Mouse (Mus musculus) MEL (cell line): Measurements from ENCODE around the gene Ccdc88c. TPM values are rescaled to one million over a fixed set of nuclear protein-coding genes. Genes with fewer than 3 reads are reported as not detected.

Experiments
- DNase-seq: peaks from one replicate; pipeline ENCODE4 v3.0.0; 2011; ENCODE audit warnings: low read depth, low spot score
- H3K27ac ChIP-seq: 2 replicates; pipeline ENCODE4 v1.5.1; 2012; ENCODE audit warnings: low read depth, mild to moderate bottlenecking, control low read depth, low read length, moderate library complexity; ENCODE audit not compliant: control insufficient read depth
- H3K27me3 ChIP-seq, 2 experiments: fragments of 150-350 bp in 1 of 2; sonication (generic) in 1 of 2; 2 replicates each; pipeline ENCODE4 v1.6.1; 2012; ENCODE audit warnings: low read length in 2 of 2, mild to moderate bottlenecking in 2 of 2, improper control_type of control experiment in 1 of 2, moderate library complexity in 1 of 2; ENCODE audit not compliant: insufficient read depth in 2 of 2, control insufficient read depth in 1 of 2
- H3K36me3 ChIP-seq, 2 experiments: 2 replicates each; pipeline ENCODE4 v1.6.1; 2012 to 2014; ENCODE audit warnings: low read length in 2 of 2, improper control_type of control experiment in 1 of 2, inconsistent platforms in 1 of 2, mild to moderate bottlenecking in 1 of 2; ENCODE audit not compliant: insufficient read depth in 2 of 2, control insufficient read depth in 1 of 2
- H3K4me1 ChIP-seq, 2 experiments: fragments of 150-350 bp in 1 of 2; sonication (generic) in 1 of 2; 2 replicates each; pipeline ENCODE4 v1.6.1; 2012; ENCODE audit warnings: low read length in 2 of 2, improper control_type of control experiment in 1 of 2, mild to moderate bottlenecking in 1 of 2; ENCODE audit not compliant: insufficient read depth in 2 of 2, control insufficient read depth in 1 of 2
- H3K4me3 ChIP-seq, 2 experiments: fragments of 150-350 bp in 1 of 2; sonication (generic) in 1 of 2; 2 replicates each; pipeline ENCODE4 v1.5.1; 2012; ENCODE audit warnings: low read depth in 2 of 2, low read length in 2 of 2, mild to moderate bottlenecking in 2 of 2, moderate library complexity in 2 of 2, control low read depth in 1 of 2, improper control_type of control experiment in 1 of 2; ENCODE audit not compliant: control insufficient read depth in 1 of 2, insufficient read depth in 1 of 2
- H3K79me2 ChIP-seq: 2 replicates; pipeline ENCODE4 v1.6.1; 2012; ENCODE audit warnings: mild to moderate bottlenecking, low read length, moderate library complexity; ENCODE audit not compliant: control insufficient read depth, poor library complexity, insufficient read depth
- H3K9ac ChIP-seq: 2 replicates; pipeline ENCODE4 v1.6.1; 2012; ENCODE audit warnings: low read depth, mild to moderate bottlenecking, control low read depth, low read length, moderate library complexity; ENCODE audit not compliant: control insufficient read depth, poor library complexity, severe bottlenecking
- H3K9me3 ChIP-seq: fragments of 150-350 bp; sonication (generic); replicated peaks from 2 replicates; pipeline ENCODE4 v1.6.1; 2012; ENCODE audit warnings: mild to moderate bottlenecking, low read length, improper control_type of control experiment, moderate library complexity; ENCODE audit not compliant: insufficient read depth
- EP300 ChIP-seq, 2 experiments: IDR thresholded peaks; 2 replicates each; pipeline ENCODE4 v1.6.1; 2011; ENCODE audit warnings: improper control_type of control experiment in 2 of 2, low read length in 2 of 2, low read depth in 1 of 2, mild to moderate bottlenecking in 1 of 2
- ETS1 ChIP-seq: IDR thresholded peaks from 2 replicates; pipeline ENCODE4 v1.6.1; 2012; ENCODE audit warnings: low read depth, mild to moderate bottlenecking, inconsistent platforms, low read length, improper control_type of control experiment, moderate library complexity
- GABPA ChIP-seq: IDR thresholded peaks from 2 replicates; pipeline ENCODE4 v1.6.1; 2012; ENCODE audit warnings: low read depth, mild to moderate bottlenecking, inconsistent platforms, low read length, improper control_type of control experiment, moderate library complexity
- GATA1 ChIP-seq: IDR thresholded peaks from 2 replicates; pipeline ENCODE4 v1.6.1; 2011; ENCODE audit warnings: low read depth, low read length, improper control_type of control experiment
- MXI1 ChIP-seq: IDR thresholded peaks from 2 replicates; pipeline ENCODE4 v1.6.1; 2011; ENCODE audit warnings: mild to moderate bottlenecking, low read depth, low read length, improper control_type of control experiment
- NELFE ChIP-seq: IDR thresholded peaks from 2 replicates; pipeline ENCODE4 v1.6.1; 2011; ENCODE audit warnings: low read depth, low read length, improper control_type of control experiment
- POLR2AphosphoS2 ChIP-seq: IDR thresholded peaks from 2 replicates; pipeline ENCODE4 v1.6.1; 2011; ENCODE audit warnings: low read length, improper control_type of control experiment
- RCOR1 ChIP-seq: IDR thresholded peaks from 2 replicates; pipeline ENCODE4 v1.6.1; 2012; ENCODE audit warnings: low read depth, mild to moderate bottlenecking, inconsistent platforms, low read length, improper control_type of control experiment
- SIN3A ChIP-seq: IDR thresholded peaks from 2 replicates; pipeline ENCODE4 v1.6.1; 2012; ENCODE audit warnings: low read length, improper control_type of control experiment, inconsistent platforms
- TAL1 ChIP-seq: IDR thresholded peaks from 2 replicates; pipeline ENCODE4 v1.6.1; 2012; ENCODE audit warnings: mild to moderate bottlenecking, inconsistent platforms, low read length, moderate library complexity, mixed read lengths
- TCF12 ChIP-seq: IDR thresholded peaks from 2 replicates; pipeline ENCODE4 v1.6.1; 2014; ENCODE audit warnings: low read depth, mild to moderate bottlenecking, inconsistent platforms, low read length, improper control_type of control experiment, moderate library complexity
- USF1 ChIP-seq: IDR thresholded peaks from 2 replicates; pipeline ENCODE4 v1.6.1; 2014; ENCODE audit warnings: low read depth, mild to moderate bottlenecking, inconsistent platforms, low read length, improper control_type of control experiment, moderate library complexity
- USF2 ChIP-seq, 2 experiments: IDR thresholded peaks; 2 replicates each; pipeline ENCODE4 v1.6.1; 2011 to 2012; ENCODE audit warnings: improper control_type of control experiment in 2 of 2, low read length in 2 of 2, borderline replicate concordance in 1 of 2, inconsistent platforms in 1 of 2, low read depth in 1 of 2, mild to moderate bottlenecking in 1 of 2; ENCODE audit not compliant: insufficient read depth in 1 of 2
- ZNF384 ChIP-seq: IDR thresholded peaks from 2 replicates; pipeline ENCODE4 v1.6.1; 2012; ENCODE audit warnings: low read depth, mild to moderate bottlenecking, inconsistent platforms, low read length, improper control_type of control experiment
- polyA plus RNA-seq, 2 experiments: library from polyadenylated mRNA; stranded (reverse) in 1 of 2; unstranded in 1 of 2; fragments of >175 nt in 1 of 2; fragments of >200 nt in 1 of 2; gene quantifications; 2 replicates each; pipeline versions ENCODE4 v1.2.1 to v1.2.4; 2012; ENCODE audit warnings: low replicate concordance in 2 of 2, low read depth in 1 of 2; ENCODE audit not compliant: insufficient read length in 2 of 2, insufficient read depth in 1 of 2, missing spikeins in 1 of 2
- total RNA-seq: library from RNA; depleted of rRNA; stranded (reverse); fragments of 300-350 nt; gene quantifications from 2 replicates; pipeline ENCODE4 v1.2.3, GENCODE M21; 2012

Gene Ccdc88c
- total and polyA plus RNA-seq, 3 experiments = 8.7 to 15.3 TPM; not detected in 1

DNA sequence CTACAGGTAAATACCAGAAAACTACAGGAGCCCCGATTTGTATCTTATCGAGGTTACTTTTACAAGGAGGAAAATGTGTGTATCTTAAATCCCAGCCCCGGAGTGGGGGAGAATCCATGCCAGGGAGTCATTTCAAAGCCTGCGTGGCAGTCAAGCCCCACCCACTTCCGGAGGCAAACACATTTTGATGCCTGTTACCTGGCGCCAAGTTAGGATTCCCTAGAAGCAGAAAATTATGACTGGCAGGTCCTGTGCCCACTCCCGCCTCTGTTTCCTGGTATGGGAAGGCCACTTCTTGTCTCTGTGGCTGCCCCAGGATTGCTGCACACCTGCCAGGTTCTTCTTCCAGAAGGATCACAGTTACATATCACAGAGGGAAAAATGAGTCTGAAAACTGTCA, 2.3 kb downstream of the Ccdc88c start:
- Histone ChIP-seq H3K4me3 (no peak overlapping the region), H3K27me3 (no peaks in the 10 kb centered on the region), H3K9me3 (no peaks in the 10 kb centered on the region), H3K27ac (no peak overlapping the region; the same call in 1 of the 2 replicates), H3K9ac (no peak overlapping the region), H3K4me1 (peaks cover 11 to 33% of the 10 kb centered on the region in 2 experiments; a peak in 3 of 4 replicates)
- peak; percentile 30 for DNase-seq
- TF ChIP-seq GABPA = no peak
- TF ChIP-seq SIN3A = no peak
- TF ChIP-seq RCOR1 = 0 out of 2 replicates have a peak, but pooled peaks have one; percentile 22
- TF ChIP-seq, all 39 proteins: peak for 1
- Histone ChIP-seq H3K79me2 (peaks cover 24% of the 10 kb centered on the region), H3K36me3 (peaks cover 0 to 25% of the 10 kb centered on the region in 2 experiments; a peak in 2 of 4 replicates)

DNA sequence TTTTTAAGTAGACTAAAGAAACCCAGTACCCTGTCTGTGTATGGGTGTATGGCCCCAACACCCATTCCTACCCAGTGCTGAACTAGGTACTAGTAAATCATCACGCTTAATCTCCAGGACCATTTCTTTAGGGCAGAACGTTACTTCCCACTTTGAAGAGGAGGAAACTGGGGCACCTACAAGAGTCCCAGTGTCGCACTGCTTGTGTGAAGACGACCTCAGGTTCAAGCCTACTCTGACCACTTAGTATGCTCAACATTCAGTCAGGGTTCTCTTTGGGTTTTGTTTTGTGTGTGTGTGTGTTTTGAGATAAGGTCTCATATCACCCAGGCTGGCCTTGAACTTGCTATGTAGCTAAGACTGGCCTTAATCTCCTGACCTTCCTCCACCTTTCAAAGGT, 2.8 kb downstream of the Ccdc88c start:
- Histone ChIP-seq H3K4me1 (peaks cover 11 to 33% of the 10 kb centered on the region in 2 experiments; a peak in 3 of 4 replicates), H3K9me3 (no peaks in the 10 kb centered on the region), H3K9ac (no peak overlapping the region), H3K4me3 (no peak overlapping the region), H3K79me2 (peaks cover 24% of the 10 kb centered on the region), H3K27me3 (no peaks in the 10 kb centered on the region), H3K27ac (peak overlapping the region; percentile 10), H3K36me3 (peaks cover 0 to 25% of the 10 kb centered on the region in 2 experiments; a peak in 2 of 4 replicates)
- no peak for DNase-seq
- TF ChIP-seq SIN3A (no peak), MXI1 (0 out of 2 replicates have a peak, but pooled peaks have one; percentile 22), GATA1 (peak; percentile 45; the same call in 1 of the 2 replicates)

DNA sequence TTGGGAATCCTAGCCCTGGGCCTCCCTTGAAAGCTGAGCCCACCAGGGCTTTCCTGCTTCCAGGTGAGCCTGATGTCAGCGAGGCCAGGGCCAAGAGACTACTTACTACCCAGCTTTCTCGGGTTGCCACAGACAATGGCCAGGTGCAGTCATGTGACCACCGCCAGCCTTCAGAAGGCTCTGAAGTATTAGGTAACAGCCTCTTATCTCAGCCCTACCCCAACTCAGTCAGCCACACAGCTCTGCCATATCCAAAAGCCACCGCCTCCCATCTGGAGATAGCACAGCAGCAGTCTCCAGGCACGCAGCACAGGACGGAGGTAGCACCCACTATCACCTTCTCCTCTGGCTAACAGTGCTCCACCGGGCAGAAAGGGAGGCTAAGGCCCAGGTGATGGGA, 3.5 kb downstream of the Ccdc88c start:
- H3K9me3 ChIP-seq = no peaks in the 10 kb centered on the region
- no peaks in the 10 kb centered on the region for H3K27me3 ChIP-seq
- H3K27ac ChIP-seq = peak overlapping the region; percentile 67
- peak overlapping the region; percentile 18; the same call in 1 of the 2 replicates for H3K9ac ChIP-seq
- peak; percentile 85 for DNase-seq
- H3K36me3 ChIP-seq = peaks cover 0 to 25% of the 10 kb centered on the region in 2 experiments; a peak in 2 of 4 replicates
- 0 out of 4 replicates have a peak overlapping the region, but pooled peaks of 1 of the 2 experiments have one; percentile 8 for H3K4me3 ChIP-seq
- H3K4me1 ChIP-seq = peaks cover 11 to 33% of the 10 kb centered on the region in 2 experiments; a peak in 3 of 4 replicates
- peaks cover 24% of the 10 kb centered on the region for H3K79me2 ChIP-seq
- TF ChIP-seq TCF12 (peak; percentile 67), TAL1 (peak; percentile 63), ETS1 (peak; percentile 79), USF2 (IDR thresholded peaks at IDR 0.05; ENCODE audit: borderline replicate concordance in 1 of 2, insufficient read depth in 1 of 2, low read depth in 1 of 2, low read length in 2 of 2) (peak in 1 of 2 experiments; percentile 70; a peak in 3 of 4 replicates), POLR2AphosphoS2 (no peak), NELFE (no peak), ZNF384 (no peak), GATA1 (peak; percentile 77), USF1 (peak; percentile 94), EP300 (IDR thresholded peaks at IDR 0.05; ENCODE audit: low read depth in 1 of 2, low read length in 2 of 2) (peak; percentile 35 to 69; a peak in 2 of 4 replicates)
